Mouse (Mus musculus): Measurements from ENCODE around the gene Synj2.
"Not testable (repeated sequence)": the region's sequence is repeated elsewhere in the genome, so short reads cannot be mapped to it uniquely, and the experiment has no call there.

Gene Synj2

DNA sequence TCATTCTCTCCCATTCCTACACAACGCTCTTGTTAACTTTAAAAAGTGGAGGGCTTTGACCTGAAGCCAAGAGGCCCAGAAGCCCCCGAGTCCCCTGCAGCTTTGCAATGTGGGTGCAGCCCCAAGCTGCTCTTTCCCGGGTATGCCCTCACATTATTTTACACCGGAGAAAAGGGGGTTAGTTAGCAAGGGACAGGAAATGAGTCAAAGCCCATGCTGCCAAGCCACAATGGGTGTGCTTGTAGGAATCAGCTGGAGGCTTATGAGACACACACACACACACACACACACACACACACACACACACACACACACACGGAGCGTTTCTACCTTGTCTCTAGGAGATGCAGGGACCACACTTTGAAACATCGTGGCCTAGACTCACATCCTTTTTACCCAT is 60.8 kb downstream of the Synj2 start:
- DNase-seq, result no peak

DNA sequence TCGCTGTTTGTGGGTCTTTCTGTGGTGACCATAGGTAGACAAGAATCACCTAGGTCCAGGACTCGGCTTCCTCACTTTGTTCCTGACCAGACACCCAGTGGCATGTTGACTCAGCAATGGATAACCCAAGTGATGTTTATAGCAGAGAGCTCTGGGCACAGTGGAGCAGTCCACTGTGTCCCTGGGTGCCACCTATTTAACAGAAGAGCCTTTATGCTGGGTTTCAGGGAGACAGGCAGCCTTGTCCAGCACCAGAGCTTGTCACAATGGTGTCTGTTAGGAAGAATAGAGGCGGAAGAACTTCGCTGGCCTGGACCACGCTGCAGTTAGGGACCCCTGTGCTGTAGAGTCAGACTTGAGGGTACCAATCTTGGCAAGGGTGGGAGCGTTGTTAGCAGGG is 61.5 kb downstream of the Synj2 start:
- DNase-seq, result no peak

GRCm38 (mm10) chr17:6003661-6004060 is 62.6 kb downstream of the Synj2 start:
- no peak for DNase-seq

GRCm38 (mm10) chr17:6005246-6005637 is 64.2 kb downstream of the Synj2 start:
- DNase-seq, result no peak

- peak in 1 of 2 experiments; percentile 43 for DNase-seq
Observed at GRCm38 (mm10) chr17:6005638-6006471, 64.8 kb downstream of the Synj2 start.

- no peak for DNase-seq
Observed at GRCm38 (mm10) chr17:6007101-6007780, 66.2 kb downstream of the Synj2 start.

GRCm38 (mm10) chr17:6007902-6008301 is 66.8 kb downstream of the Synj2 start:
- peak in 1 of 2 experiments; percentile 34 for DNase-seq

GRCm38 (mm10) chr17:6008590-6008989 is 67.5 kb downstream of the Synj2 start:
- no peak for DNase-seq

GRCm38 (mm10) chr17:6009606-6010005 is 68.5 kb downstream of the Synj2 start:
- DNase-seq, result no peak

DNA sequence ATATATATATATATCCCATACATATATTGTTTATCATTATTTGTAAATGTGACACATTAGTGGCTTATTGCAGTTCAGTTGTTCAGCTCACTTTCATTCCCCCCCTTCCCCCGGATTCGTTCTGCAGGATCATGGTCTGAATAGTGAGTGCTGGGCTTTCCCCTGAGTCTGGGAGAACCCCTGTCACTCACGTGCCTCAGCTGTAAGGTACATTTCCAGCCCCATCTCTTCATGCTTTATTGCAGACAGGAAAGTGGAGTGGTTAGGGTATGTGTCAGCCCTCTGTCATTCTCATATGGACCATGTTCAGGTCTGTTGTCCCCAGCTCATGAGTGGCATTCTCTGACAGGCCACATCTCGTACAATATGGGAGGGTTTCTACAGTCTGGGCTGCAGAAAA is 72.0 kb downstream of the Synj2 start:
- DNase-seq, result no peak

DNA sequence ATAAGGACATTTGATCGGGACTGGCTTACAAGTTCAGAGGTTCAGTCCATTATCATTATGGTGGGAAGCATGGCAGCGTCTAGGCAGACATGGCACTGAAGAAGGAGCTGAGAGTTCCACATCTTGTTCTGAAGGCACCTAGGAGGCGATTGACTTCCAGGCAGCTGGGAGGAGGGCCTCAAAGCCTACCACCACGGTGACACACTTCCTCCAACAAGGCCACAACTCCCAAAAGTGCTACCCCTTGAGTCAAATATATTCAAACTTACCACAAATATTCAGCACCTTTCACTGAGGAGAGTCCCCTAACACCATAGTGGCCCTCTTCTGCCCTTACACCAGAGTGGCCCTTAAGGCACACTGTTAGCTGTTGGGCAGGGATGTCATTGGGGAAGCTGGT is 73.9 kb downstream of the Synj2 start:
- DNase-seq, result no peak

DNA sequence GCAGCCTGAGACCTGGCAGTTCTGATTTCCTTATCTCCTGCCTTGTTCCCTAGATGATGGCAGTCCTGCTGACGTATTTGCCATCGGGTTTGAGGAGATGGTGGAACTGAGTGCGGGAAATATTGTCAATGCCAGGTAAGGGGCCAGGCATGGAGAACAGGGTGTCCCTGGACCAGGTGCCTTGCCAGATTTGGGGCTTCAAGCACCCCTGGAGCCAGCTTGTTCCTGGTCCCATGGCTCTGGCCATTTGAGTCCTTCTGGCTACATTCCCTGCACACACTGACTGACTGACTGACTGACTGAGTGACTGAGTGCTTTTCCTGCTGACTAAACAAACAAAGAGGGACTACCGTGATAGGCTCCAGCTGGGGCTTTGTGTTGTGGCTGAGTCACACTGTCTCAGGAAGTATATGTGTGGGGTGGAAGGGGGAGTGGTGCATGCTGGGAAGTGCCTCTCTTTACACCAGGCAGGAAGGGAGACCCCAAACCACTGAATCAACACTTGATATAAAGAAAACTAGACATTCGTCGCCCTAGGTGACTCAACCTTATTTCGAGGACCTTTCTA is 75.2 kb downstream of the Synj2 start:
- DNase-seq, result no peak

GRCm38 (mm10) chr17:6017268-6017667 is 76.2 kb downstream of the Synj2 start:
- DNase-seq, result no peak

DNA sequence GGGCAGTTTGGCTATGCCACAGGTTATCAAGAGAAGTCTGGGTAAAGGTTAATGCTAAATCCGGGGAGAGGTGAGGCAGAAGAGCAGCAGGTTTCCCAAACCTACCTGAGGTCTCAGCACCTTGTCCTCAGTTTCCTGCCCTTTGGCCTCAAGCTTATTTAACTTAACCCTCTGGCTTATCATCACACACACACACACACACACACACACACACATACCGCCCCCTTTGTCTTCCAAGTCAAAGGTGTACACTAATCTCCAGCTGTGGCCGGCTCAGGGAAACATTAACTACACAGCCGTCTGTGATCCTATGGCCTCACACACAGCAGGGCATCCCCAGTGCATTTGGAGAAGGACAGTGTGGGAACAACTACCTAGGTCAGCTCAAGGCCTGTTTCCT is 77.3 kb downstream of the Synj2 start:
- DNase-seq, result no peak

GRCm38 (mm10) chr17:6019776-6020175 is 78.7 kb downstream of the Synj2 start:
- DNase-seq, result peak in 1 of 2 experiments; percentile 32

DNA sequence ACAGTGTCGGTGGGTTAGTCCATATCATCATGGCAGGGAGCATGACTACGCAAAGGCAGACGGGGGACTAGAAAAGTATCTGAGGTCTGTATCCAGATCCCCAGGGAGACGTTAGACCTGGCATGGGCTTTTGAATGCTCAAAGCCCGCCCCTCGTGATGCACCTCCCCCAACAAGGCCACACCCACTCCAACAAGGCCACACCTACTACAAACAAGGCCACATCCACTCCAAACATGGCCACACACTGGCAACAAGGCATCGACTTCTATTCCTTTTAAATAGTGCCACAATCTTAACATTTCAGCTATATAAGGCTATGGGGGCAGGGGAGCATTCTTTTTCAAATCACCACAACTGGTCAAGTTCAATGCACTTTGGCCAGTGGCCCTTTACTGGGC is 79.6 kb downstream of the Synj2 start:
- DNase-seq, result no peak

DNA sequence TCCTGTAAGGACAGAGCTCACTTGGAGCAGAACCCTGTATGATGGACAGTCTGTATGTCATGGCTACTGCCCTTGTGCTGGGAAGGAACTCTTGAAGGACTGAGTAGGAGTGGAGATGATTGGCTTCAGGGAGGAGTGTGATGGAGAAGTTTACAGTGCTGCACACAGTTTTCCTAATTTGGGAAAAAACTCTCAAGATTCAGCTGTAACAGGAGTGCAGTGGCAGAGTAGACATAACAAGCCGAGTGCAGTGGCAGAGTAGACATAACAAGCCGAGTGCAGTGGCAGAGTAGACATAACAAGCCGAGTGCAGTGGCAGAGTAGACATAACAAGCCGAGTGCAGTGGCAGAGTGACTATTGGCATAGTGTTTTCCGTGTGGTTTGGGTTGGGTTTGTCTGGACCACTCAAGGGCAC is 80.3 kb downstream of the Synj2 start:
- DNase-seq, result not testable (repeated sequence)

DNA sequence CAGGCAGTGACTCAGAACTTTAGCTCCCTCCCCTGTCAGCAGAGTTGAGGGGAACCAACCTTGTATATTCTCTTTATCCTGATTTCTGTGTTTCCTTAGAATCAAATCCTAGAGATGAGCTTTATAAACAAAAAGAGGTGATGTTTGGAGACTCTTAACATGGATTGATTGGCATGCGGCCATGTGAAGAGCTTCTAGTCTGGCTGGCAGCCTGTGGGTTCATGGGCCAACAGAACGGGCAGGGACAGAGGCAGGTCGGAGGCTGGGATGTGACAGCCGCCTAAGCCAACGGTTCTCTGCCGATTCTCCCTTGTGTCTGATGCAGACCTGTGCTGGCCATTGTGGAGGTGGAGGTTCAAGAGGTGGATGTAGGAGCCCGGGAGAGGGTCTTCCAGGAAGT is 84.8 kb downstream of the Synj2 start:
- no peak for DNase-seq

GRCm38 (mm10) chr17:6035661-6036060 is 94.6 kb downstream of the Synj2 start:
- DNase-seq, result no peak

GRCm38 (mm10) chr17:6036458-6036857 is 95.4 kb downstream of the Synj2 start:
- DNase-seq, result no peak

DNA sequence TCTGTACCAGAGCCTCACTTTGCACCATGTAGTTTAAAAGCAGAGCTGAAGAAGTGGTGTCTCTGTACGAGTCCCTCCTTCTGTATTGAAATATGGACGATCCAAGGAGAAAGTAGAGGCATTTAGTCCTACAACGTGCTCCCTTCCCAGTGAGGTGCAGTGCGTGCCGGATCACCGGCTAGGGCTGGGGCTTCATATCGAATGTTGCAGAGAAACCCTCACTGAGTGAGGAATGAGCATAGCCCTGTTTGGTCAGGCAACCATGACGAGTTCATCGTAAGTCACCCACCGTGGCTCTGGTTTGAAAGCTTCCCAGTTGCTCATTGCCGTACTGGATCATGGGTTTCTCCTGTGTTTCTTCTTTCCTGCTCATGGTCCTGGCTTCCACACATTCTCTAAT is 95.8 kb downstream of the Synj2 start:
- no peak for DNase-seq

DNA sequence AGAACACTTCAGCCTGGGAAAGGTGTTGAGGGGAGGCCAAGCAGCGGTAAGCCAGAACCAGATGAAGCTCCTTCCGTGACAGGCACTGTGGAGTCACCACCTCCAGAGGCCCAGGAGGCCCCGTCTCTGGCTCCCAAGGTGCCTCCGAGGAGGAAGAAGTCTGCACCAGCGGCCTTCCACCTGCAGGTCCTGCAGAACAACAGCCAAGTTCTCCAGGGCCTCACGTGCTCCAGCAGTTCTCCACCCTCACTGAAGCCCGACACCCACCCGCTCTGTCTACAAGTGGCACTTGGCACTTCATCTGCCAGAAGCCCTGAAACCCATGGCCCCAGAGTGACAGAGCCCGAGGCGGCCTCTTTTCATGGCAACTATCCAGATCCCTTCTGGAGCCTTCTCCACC is 96.4 kb downstream of the Synj2 start:
- no peak for DNase-seq

DNA sequence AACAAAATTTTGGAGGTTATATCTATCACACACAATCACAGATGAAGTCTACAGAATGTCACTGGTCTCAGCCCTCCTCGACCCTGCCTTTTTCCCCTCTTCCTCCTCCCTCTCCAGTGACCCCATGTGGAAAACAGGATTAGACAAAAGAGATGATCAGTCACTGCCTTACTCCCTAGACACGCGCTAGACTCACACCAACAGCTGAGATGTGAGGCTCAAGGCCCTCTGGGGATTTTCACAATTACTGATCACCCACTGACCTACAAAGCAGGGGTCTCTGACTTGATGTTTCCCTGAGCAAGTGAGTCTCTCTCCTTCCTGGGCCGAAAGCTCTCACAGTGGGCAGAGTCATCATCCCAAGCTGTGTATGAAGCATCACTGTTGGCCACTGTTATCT is 111.7 kb downstream of the Synj2 start:
- no peak for DNase-seq

GRCm38 (mm10) chr17:6054934-6055355 is 113.9 kb downstream of the Synj2 start:
- peak in 1 of 2 experiments; percentile 59 for DNase-seq

Measured in spleen, adult 18-20 months (tissue).